In the genomic region with DNA sequence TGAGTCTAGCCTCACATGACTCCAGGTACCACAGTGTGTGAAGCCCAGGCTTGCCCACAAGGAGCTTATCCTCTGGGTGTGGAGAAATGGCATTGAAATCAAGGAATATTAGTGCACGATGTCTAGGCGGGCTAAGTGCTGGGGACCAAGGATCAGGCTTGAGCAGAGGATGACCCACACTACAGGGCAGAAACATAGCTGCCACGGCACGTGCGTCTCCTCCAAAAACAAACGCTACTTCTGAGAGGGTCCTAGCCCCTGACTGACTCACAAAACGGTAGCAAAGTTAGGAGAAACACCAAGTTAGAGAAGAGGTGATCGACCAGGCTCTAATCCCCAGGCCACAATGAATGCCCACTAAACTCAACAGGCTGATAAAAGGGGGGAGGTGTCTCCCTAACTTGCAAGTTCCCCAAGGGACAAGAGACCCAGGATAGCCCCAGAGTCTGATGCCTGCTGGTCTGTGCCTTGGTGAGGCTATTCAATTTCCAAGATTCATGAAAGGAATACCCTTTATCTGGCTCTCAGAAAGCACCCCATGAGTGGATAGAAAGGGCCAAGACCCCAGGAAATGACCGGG, we compare ENCODE assay signal across 8 mouse cellular contexts. TPM values are rescaled to one million over a fixed set of nuclear protein-coding genes. Genes with fewer than 3 reads are reported as not detected.
DNase-seq lines count a peak whose midpoint lies in the region; ATAC-seq and TF ChIP-seq lines count a peak whose summit lies in the region.

No protein-coding gene starts in this region.

- peaks cover 19% of the 10 kb centered on the region for H3K36me3 ChIP-seq in heart, embryonic 12.5 days
- peaks cover 25% of the 10 kb centered on the region for H3K36me3 ChIP-seq in ES-E14 (ENCODE audit: control insufficient read depth, insufficient read depth, low read length, poor library complexity, severe bottlenecking)
- H3K36me3 ChIP-seq in forebrain, postnatal 0 days (ENCODE audit: insufficient read depth) = no peaks in the 10 kb centered on the region; the same call in 1 of the 2 replicates
- no peaks in the 10 kb centered on the region for H3K36me3 ChIP-seq in macrophage (ENCODE audit: inconsistent target)

- peaks cover 12% of the 10 kb centered on the region for H3K4me1 ChIP-seq in heart, embryonic 12.5 days (replicated peaks)
- peaks cover 0 to 5% of the 10 kb centered on the region in 2 experiments; a peak in 1 of 4 replicates for H3K4me1 ChIP-seq in ES-E14 (ENCODE audit: control insufficient read depth in 2 of 2, insufficient read depth in 2 of 2, low read length in 2 of 2, poor library complexity in 1 of 2)
- no peaks in the 10 kb centered on the region for H3K4me1 ChIP-seq in forebrain, postnatal 0 days (ENCODE audit: insufficient read depth)

- no peak overlapping the region for H3K27ac ChIP-seq in heart, embryonic 12.5 days (ENCODE audit: poor library complexity, severe bottlenecking)
- peak overlapping the region; percentile 37; the same call in 1 of the 2 replicates for H3K27ac ChIP-seq in ES-E14 (ENCODE audit: insufficient read depth, low read depth, low read length, poor library complexity, severe bottlenecking)
- peak overlapping the region; percentile 66; the same call in 1 of the 2 replicates for H3K27ac ChIP-seq in forebrain, postnatal 0 days (ENCODE audit: low read depth, low read length)
- H3K27ac ChIP-seq in macrophage = 0 out of 2 replicates have a peak overlapping the region, but pooled peaks have one; percentile 25

- ATAC-seq in heart, embryonic 12.5 days (ENCODE audit: insufficient number of reproducible peaks, low FRiP score) = no peak
- ATAC-seq in forebrain, postnatal 0 days = no peak
- ATAC-seq in megakaryocyte-erythroid progenitor cell, adult 5-6 weeks (replicated peaks; ENCODE audit: low FRiP score, low TSS enrichment, poor library complexity, severe bottlenecking) = no peak

- H3K9me3 ChIP-seq in heart, embryonic 12.5 days (replicated peaks) = no peaks in the 10 kb centered on the region
- H3K9me3 ChIP-seq in ES-E14 (ENCODE audit: control insufficient read depth, insufficient read depth, low read depth, low read length) = no peaks in the 10 kb centered on the region
- H3K9me3 ChIP-seq in forebrain, postnatal 0 days (ENCODE audit: low read length) = no peaks in the 10 kb centered on the region

- peak overlapping the region; percentile 81 for H3K9ac ChIP-seq in heart, embryonic 12.5 days
- peak overlapping the region; percentile 89 for H3K9ac ChIP-seq in ES-E14 (ENCODE audit: insufficient read depth, low read depth, low read length, poor library complexity, severe bottlenecking)
- peak overlapping the region; percentile 70 for H3K9ac ChIP-seq in forebrain, postnatal 0 days

- DNase-seq in heart, postnatal 4 days = no peak
- DNase-seq in ES-E14 (ENCODE audit: low read depth, low spot score) = no peak
- no peak for DNase-seq in forebrain, postnatal 0 days
- DNase-seq in left cerebral cortex, adult 11 months (ENCODE audit: low spot score) = no peak
- no peak for DNase-seq in urinary bladder, postnatal 10 days (ENCODE audit: low spot score)

- peak overlapping the region; percentile 60 for H3K4me3 ChIP-seq in heart, embryonic 12.5 days
- H3K4me3 ChIP-seq in ES-E14 (ENCODE audit: insufficient read depth in 1 of 2, low read depth in 1 of 2, low read length in 2 of 2, poor library complexity in 1 of 2, severe bottlenecking in 1 of 2) = peak overlapping the region; percentile 76 to 86
- H3K4me3 ChIP-seq in forebrain, postnatal 0 days (ENCODE audit: low read depth, low read length) = peak overlapping the region; percentile 54
- peak overlapping the region; percentile 46 for H3K4me3 ChIP-seq in macrophage (ENCODE audit: inconsistent target)

- H3K79me2 ChIP-seq in macrophage (ENCODE audit: inconsistent target) = no peaks in the 10 kb centered on the region

- H3K4me2 ChIP-seq in heart, embryonic 12.5 days = peak overlapping the region; percentile 73
- H3K4me2 ChIP-seq in forebrain, postnatal 0 days (ENCODE audit: low read depth) = peak overlapping the region; percentile 88

- TF ChIP-seq CTCF in forebrain, postnatal 0 days (IDR thresholded peaks at IDR 0.05; ENCODE audit: low read depth) = no peak

- 29% methylated on average over 9 of the region's 9 CpGs for WGBS in heart, embryonic 12.5 days
- WGBS in forebrain, postnatal 0 days = 30% methylated on average over 9 of the region's 9 CpGs
- 65% methylated on average over 9 of the region's 9 CpGs for WGBS in macrophage (ENCODE audit: missing documents)

- in situ Hi-C loops in ES-E14 (cut with MboI; ENCODE audit: low sequenced_read_pairs in 2 of 2, unreplicated experiment in 2 of 2) = no loop called here

- H3K27me3 ChIP-seq in heart, embryonic 12.5 days (replicated peaks) = no peaks in the 10 kb centered on the region
- no peaks in the 10 kb centered on the region for H3K27me3 ChIP-seq in forebrain, postnatal 0 days (ENCODE audit: insufficient read depth, low read length)

RNA-seq across cellular contexts. Expression of a gene that starts 0.8 kb away (rescaled TPM):
- 65.9 and 69.0 TPM in 2 replicates for polyA plus RNA-seq in heart, embryonic 12.5 days (2016; fragmentation: Nextera tagmentation; extraction: Ambion mirVana)
- 10 to 100 TPM; 10.3 to 10.8 TPM for total RNA-seq in heart, postnatal 4 days (2021)
- 96.4 and 133 TPM in 2 replicates for total RNA-seq in ES-E14 (2012; rRNA removed)
- total RNA-seq in forebrain, postnatal 0 days (2014; rRNA removed) = 9.5 and 16.0 TPM in 2 replicates
- polyA plus RNA-seq in forebrain, postnatal 0 days (2015; fragmentation: Nextera tagmentation; extraction: Ambion mirVana) = 11.4 and 12.9 TPM in 2 replicates
- total RNA-seq in macrophage (2018; cell fraction: chromatin; rRNA removed) = 10 to 100 TPM in 4 of 26 experiments, 1 to 10 TPM in 16, under 1 TPM in 2, not detected in 4; 0.63 to 12.3 (median 3.8) TPM
- 10 to 100 TPM in 25 of 26 experiments, 1 to 10 TPM in 1; 9.9 to 22.2 (median 15.9) TPM for total RNA-seq in macrophage (2018; cell fraction: cytosol; rRNA removed)
- 10 to 100 TPM in 2 of 26 experiments, 1 to 10 TPM in 21, under 1 TPM in 2, not detected in 1; 0.64 to 17.2 (median 3.3) TPM for total RNA-seq in macrophage (2018; cell fraction: nucleus; rRNA removed)
- polyA plus RNA-seq in macrophage (2018) = 16.3 to 30.7 TPM (median 17.2 TPM) in 3 replicates
- total RNA-seq in megakaryocyte-erythroid progenitor cell, adult 5-6 weeks (2014; fragmentation: Nextera tagmentation) = 103 and 104 TPM in 2 replicates
- 70.5 and 80.3 TPM in 2 replicates for total RNA-seq in megakaryocyte-erythroid progenitor cell, adult 5-6 weeks (2017)

RNA-seq across cellular contexts. Expression of a gene that starts 4.5 kb away (rescaled TPM):
- 33.4 and 37.1 TPM in 2 replicates for polyA plus RNA-seq in heart, embryonic 12.5 days (2016; fragmentation: Nextera tagmentation; extraction: Ambion mirVana)
- total RNA-seq in heart, postnatal 4 days (2021) = 10 to 100 TPM; 14.6 to 17.0 TPM
- 12.6 and 15.2 TPM in 2 replicates for total RNA-seq in ES-E14 (2012; rRNA removed)
- 32.7 and 41.1 TPM in 2 replicates for total RNA-seq in forebrain, postnatal 0 days (2014; rRNA removed)
- polyA plus RNA-seq in forebrain, postnatal 0 days (2015; fragmentation: Nextera tagmentation; extraction: Ambion mirVana) = 29.5 and 35.3 TPM in 2 replicates
- 10 to 100 TPM in 15 of 26 experiments, 1 to 10 TPM in 11; 2.7 to 20.2 (median 11.8) TPM for total RNA-seq in macrophage (2018; cell fraction: chromatin; rRNA removed)
- total RNA-seq in macrophage (2018; cell fraction: cytosol; rRNA removed) = 10 to 100 TPM; 22.2 to 34.2 (median 29.0) TPM
- total RNA-seq in macrophage (2018; cell fraction: nucleus; rRNA removed) = 10 to 100 TPM in 18 of 26 experiments, 1 to 10 TPM in 8; 6.1 to 25.7 (median 13.1) TPM
- polyA plus RNA-seq in macrophage (2018) = 19.8 to 24.2 TPM (median 23.4 TPM) in 3 replicates
- 6.8 and 7.7 TPM in 2 replicates for total RNA-seq in megakaryocyte-erythroid progenitor cell, adult 5-6 weeks (2014; fragmentation: Nextera tagmentation)
- total RNA-seq in megakaryocyte-erythroid progenitor cell, adult 5-6 weeks (2017) = 5.6 and 7.8 TPM in 2 replicates

RNA-seq across cellular contexts. Expression of a gene that starts 18.5 kb away (rescaled TPM):
- polyA plus RNA-seq in heart, embryonic 12.5 days (2016; fragmentation: Nextera tagmentation; extraction: Ambion mirVana) = 1.2 TPM in 2 replicates
- total RNA-seq in heart, postnatal 4 days (2021) = 1 to 10 TPM; 1.4 to 1.7 TPM
- total RNA-seq in ES-E14 (2012; rRNA removed) = 22.3 and 28.5 TPM in 2 replicates
- total RNA-seq in forebrain, postnatal 0 days (2014; rRNA removed) = 2.8 and 4.3 TPM in 2 replicates
- polyA plus RNA-seq in forebrain, postnatal 0 days (2015; fragmentation: Nextera tagmentation; extraction: Ambion mirVana) = 2.4 and 2.5 TPM in 2 replicates
- total RNA-seq in macrophage (2018; cell fraction: chromatin; rRNA removed) = 10 to 100 TPM in 23 of 26 experiments, 1 to 10 TPM in 3; 5.8 to 89.8 (median 52.6) TPM
- total RNA-seq in macrophage (2018; cell fraction: cytosol; rRNA removed) = 10 to 100 TPM; 21.1 to 52.9 (median 34.9) TPM
- total RNA-seq in macrophage (2018; cell fraction: nucleus; rRNA removed) = 10 to 100 TPM; 11.1 to 92.4 (median 48.9) TPM
- polyA plus RNA-seq in macrophage (2018) = 35.3 to 45.1 TPM (median 37.7 TPM) in 3 replicates
- total RNA-seq in megakaryocyte-erythroid progenitor cell, adult 5-6 weeks (2014; fragmentation: Nextera tagmentation) = 38.1 and 41.1 TPM in 2 replicates
- total RNA-seq in megakaryocyte-erythroid progenitor cell, adult 5-6 weeks (2017) = 6.0 and 18.4 TPM in 2 replicates

RNA-seq across cellular contexts. Expression of a gene that starts 25.3 kb away (rescaled TPM):
- polyA plus RNA-seq in heart, embryonic 12.5 days (2016; fragmentation: Nextera tagmentation; extraction: Ambion mirVana) = 15.4 and 15.5 TPM in 2 replicates
- total RNA-seq in heart, postnatal 4 days (2021) = 10 to 100 TPM; 21.0 to 22.9 TPM
- 9.4 and 11.2 TPM in 2 replicates for total RNA-seq in ES-E14 (2012; rRNA removed)
- total RNA-seq in forebrain, postnatal 0 days (2014; rRNA removed) = 21.5 and 30.0 TPM in 2 replicates
- 11.6 and 15.4 TPM in 2 replicates for polyA plus RNA-seq in forebrain, postnatal 0 days (2015; fragmentation: Nextera tagmentation; extraction: Ambion mirVana)
- total RNA-seq in macrophage (2018; cell fraction: chromatin; rRNA removed) = 10 to 100 TPM in 25 of 26 experiments, 1 to 10 TPM in 1; 7.4 to 53.6 (median 31.6) TPM
- total RNA-seq in macrophage (2018; cell fraction: cytosol; rRNA removed) = 1 to 10 TPM; 2.7 to 8.7 (median 5.5) TPM
- total RNA-seq in macrophage (2018; cell fraction: nucleus; rRNA removed) = 10 to 100 TPM in 20 of 26 experiments, 1 to 10 TPM in 6; 5.8 to 36.8 (median 15.2) TPM
- 5.3 to 7.6 TPM (median 6.3 TPM) in 3 replicates for polyA plus RNA-seq in macrophage (2018)
- 0.48 and 3.2 TPM in 2 replicates for total RNA-seq in megakaryocyte-erythroid progenitor cell, adult 5-6 weeks (2014; fragmentation: Nextera tagmentation)
- 0.33 and 0.65 TPM in 2 replicates for total RNA-seq in megakaryocyte-erythroid progenitor cell, adult 5-6 weeks (2017)

RNA-seq across cellular contexts. Expression of a gene that starts 28.7 kb away (rescaled TPM):
- 199 and 201 TPM in 2 replicates for polyA plus RNA-seq in heart, embryonic 12.5 days (2016; fragmentation: Nextera tagmentation; extraction: Ambion mirVana)
- total RNA-seq in heart, postnatal 4 days (2021) = 10 to 100 TPM; 92.7 to 94.3 TPM
- 154 and 156 TPM in 2 replicates for total RNA-seq in ES-E14 (2012; rRNA removed)
- total RNA-seq in forebrain, postnatal 0 days (2014; rRNA removed) = 116 and 166 TPM in 2 replicates
- 182 and 189 TPM in 2 replicates for polyA plus RNA-seq in forebrain, postnatal 0 days (2015; fragmentation: Nextera tagmentation; extraction: Ambion mirVana)
- 10 to 100 TPM in 20 of 26 experiments, 1 to 10 TPM in 6; 3.9 to 51.8 (median 20.6) TPM for total RNA-seq in macrophage (2018; cell fraction: chromatin; rRNA removed)
- total RNA-seq in macrophage (2018; cell fraction: cytosol; rRNA removed) = 10 to 100 TPM; 38.9 to 76.3 (median 58.6) TPM
- total RNA-seq in macrophage (2018; cell fraction: nucleus; rRNA removed) = 10 to 100 TPM in 23 of 26 experiments, 1 to 10 TPM in 3; 7.6 to 49.4 (median 22.2) TPM
- polyA plus RNA-seq in macrophage (2018) = 35.9 to 74.0 TPM (median 71.9 TPM) in 3 replicates
- total RNA-seq in megakaryocyte-erythroid progenitor cell, adult 5-6 weeks (2014; fragmentation: Nextera tagmentation) = 116 and 152 TPM in 2 replicates
- total RNA-seq in megakaryocyte-erythroid progenitor cell, adult 5-6 weeks (2017) = 30.1 and 63.1 TPM in 2 replicates
